Mouse (Mus musculus): ENCODE measurements around the gene Exoc2. TPM values are rescaled to one million over a fixed set of nuclear protein-coding genes. Genes with fewer than 3 reads are reported as not detected.

Exoc2 gene
- polyA plus RNA-seq, 1 experiment from 2014 or later, result 44.7 TPM

DNA sequence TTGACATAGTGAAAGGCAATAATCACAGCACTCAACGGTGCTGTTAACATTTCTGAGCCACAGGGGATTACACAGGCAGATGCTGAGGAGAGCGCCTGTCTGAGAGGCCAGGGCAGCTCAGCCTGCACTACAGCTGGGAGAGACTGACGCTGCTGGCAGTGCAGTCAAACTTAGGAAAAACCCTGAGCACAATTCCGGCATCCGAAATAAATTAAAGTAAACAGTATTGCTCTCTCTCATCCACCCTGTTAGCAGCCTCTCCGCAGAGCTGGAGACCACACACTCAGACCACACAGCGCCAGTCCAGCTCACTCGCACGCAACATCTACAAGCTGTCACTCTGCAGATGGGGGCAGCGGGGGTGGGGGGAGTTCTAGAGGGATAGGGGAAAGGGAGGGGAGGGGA is 7.4 kb downstream of the Exoc2 start:
- ATAC-seq, result peak; percentile 82
- H3K4me3 ChIP-seq (replicated peaks), result peak overlapping the region; percentile 12; the same call in 1 of the 2 replicates
- H3K4me2 ChIP-seq (replicated peaks), result peak overlapping the region; percentile 45
- no peaks in the 10 kb centered on the region for H3K9me3 ChIP-seq
- no peaks in the 10 kb centered on the region for H3K36me3 ChIP-seq
- no peaks in the 10 kb centered on the region for H3K27me3 ChIP-seq
- peak overlapping the region; percentile 55; the same call in 1 of the 2 replicates for H3K9ac ChIP-seq (replicated peaks)
- peaks cover 16% of the 10 kb centered on the region for H3K4me1 ChIP-seq (replicated peaks)
- WGBS, result 8% methylated on average over 10 of the region's 10 CpGs
- no peak overlapping the region for H3K27ac ChIP-seq

DNA sequence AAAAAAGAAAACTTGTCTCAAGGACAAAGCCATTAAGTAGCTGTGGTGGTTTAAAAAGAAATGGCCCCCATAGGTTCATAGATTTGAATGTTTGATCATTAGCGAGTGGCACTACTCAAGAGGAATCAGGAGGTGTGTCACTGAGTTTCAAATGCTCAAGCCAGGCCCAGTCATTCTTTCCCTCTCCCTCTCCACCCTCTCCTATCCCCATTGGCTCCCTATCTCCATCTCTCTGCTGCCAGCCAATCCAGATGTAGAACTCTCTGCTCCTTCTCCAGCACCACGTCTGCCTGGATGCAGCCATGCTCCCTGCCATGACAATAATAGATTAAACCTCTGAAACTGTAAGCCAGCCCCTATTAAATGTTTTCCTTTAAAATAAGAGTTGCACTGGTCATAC is 12.0 kb downstream of the Exoc2 start:
- no peak for ATAC-seq
- Histone ChIP-seq H3K27ac (no peak overlapping the region), H3K4me3 (replicated peaks) (no peak overlapping the region), H3K9ac (replicated peaks) (no peak overlapping the region), H3K4me1 (replicated peaks) (peaks cover 21% of the 10 kb centered on the region), H3K36me3 (peaks cover 5% of the 10 kb centered on the region; the same call in 1 of the 2 replicates), H3K4me2 (replicated peaks) (no peak overlapping the region), H3K9me3 (no peaks in the 10 kb centered on the region), H3K27me3 (no peaks in the 10 kb centered on the region)
- 64% methylated on average over 2 of the region's 2 CpGs for WGBS

DNA sequence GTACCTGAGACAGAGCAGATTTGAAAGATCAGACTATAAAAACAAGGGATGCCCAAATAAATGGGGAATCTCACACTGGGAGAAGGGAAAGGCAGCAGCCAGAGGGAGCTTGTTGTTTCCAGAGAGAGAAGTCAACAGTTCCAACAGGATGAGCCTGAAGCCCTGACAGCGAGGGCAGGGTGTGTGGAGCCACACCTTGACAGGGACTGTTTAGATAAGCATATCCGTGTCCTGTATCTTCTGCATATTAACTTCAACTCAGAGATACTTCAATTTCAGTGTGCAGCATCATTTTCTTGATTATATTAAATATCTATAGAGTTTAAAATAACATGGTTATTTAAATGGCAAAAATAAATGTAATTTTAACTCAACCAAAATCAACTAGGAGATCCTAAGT is 13.2 kb downstream of the Exoc2 start:
- Histone ChIP-seq H3K27me3 (no peaks in the 10 kb centered on the region), H3K4me1 (replicated peaks) (peaks cover 11% of the 10 kb centered on the region; the same call in 1 of the 2 replicates), H3K9me3 (no peaks in the 10 kb centered on the region), H3K9ac (replicated peaks) (no peak overlapping the region), H3K36me3 (peaks cover 5% of the 10 kb centered on the region; the same call in 1 of the 2 replicates), H3K4me3 (replicated peaks) (no peak overlapping the region), H3K4me2 (replicated peaks) (no peak overlapping the region), H3K27ac (no peak overlapping the region)
- WGBS, result 95% methylated on average over 2 of the region's 2 CpGs
- ATAC-seq, result no peak

DNA sequence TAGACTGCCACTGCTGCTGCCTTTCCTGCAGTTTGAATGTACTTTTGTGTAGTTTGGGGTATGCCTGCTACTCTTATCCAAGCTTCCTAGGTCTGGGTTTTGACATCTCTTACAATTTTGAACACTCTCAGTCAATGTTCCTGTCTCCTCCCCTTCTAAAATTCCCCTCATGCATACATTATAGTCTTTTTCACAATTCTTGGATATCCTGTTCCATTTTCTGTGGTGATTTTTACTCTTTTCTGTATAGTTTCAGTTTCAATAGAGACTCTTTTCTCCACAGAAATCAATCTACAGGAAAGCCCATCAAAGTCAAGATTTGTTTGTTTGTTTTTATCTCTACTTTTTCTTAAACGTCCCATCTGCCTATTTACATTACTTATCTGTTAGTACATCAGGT is 20.3 kb downstream of the Exoc2 start:
- 81% methylated on average over 1 of the region's 1 CpGs for WGBS
- H3K4me1 ChIP-seq (replicated peaks), result no peaks in the 10 kb centered on the region
- H3K4me3 ChIP-seq (replicated peaks), result no peak overlapping the region
- H3K9ac ChIP-seq (replicated peaks), result no peak overlapping the region
- H3K27me3 ChIP-seq, result no peaks in the 10 kb centered on the region
- no peak for ATAC-seq
- H3K36me3 ChIP-seq, result no peaks in the 10 kb centered on the region
- no peak overlapping the region for H3K4me2 ChIP-seq (replicated peaks)
- H3K9me3 ChIP-seq, result no peaks in the 10 kb centered on the region
- no peak overlapping the region for H3K27ac ChIP-seq

- Histone ChIP-seq H3K36me3 (peaks cover 4% of the 10 kb centered on the region; the same call in 1 of the 2 replicates), H3K4me2 (replicated peaks) (no peak overlapping the region), H3K4me1 (replicated peaks) (no peaks in the 10 kb centered on the region), H3K9me3 (no peaks in the 10 kb centered on the region), H3K4me3 (replicated peaks) (no peak overlapping the region), H3K9ac (replicated peaks) (no peak overlapping the region), H3K27me3 (no peaks in the 10 kb centered on the region), H3K27ac (no peak overlapping the region)
- no peak for ATAC-seq
- WGBS, result 91% methylated on average over 2 of the region's 2 CpGs
Measured at GRCm38 (mm10) chr13:30952044-30952443, 21.8 kb downstream of the Exoc2 start.

DNA sequence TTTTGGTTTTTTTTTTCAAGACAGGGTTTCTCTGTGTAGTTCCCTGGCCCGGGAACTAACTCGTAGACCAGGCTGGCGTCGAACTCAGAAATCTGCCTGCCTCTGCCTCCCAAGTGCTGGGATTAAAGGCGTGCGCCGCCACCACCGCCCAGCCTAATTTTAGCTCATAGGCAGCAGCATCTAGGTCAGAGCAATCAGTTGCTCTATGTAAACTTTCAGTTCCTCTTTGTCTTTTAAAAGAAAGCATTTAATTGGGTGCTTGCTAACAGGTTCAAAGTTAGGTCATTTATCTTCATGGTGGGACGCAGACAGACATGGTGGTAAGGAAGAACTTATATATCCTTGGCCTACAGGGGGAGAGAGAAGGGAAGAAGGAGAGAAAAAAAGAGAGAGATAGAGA is 24.7 kb downstream of the Exoc2 start:
- no peak for ATAC-seq
- H3K4me3 ChIP-seq (replicated peaks), result no peak overlapping the region
- H3K4me2 ChIP-seq (replicated peaks), result no peak overlapping the region
- no peak overlapping the region for H3K27ac ChIP-seq
- H3K9ac ChIP-seq (replicated peaks), result no peak overlapping the region
- 97% methylated on average over 9 of the region's 9 CpGs for WGBS
- no peaks in the 10 kb centered on the region for H3K4me1 ChIP-seq (replicated peaks)
- no peaks in the 10 kb centered on the region for H3K27me3 ChIP-seq
- peaks cover 5% of the 10 kb centered on the region; the same call in 1 of the 2 replicates for H3K36me3 ChIP-seq
- no peaks in the 10 kb centered on the region for H3K9me3 ChIP-seq

DNA sequence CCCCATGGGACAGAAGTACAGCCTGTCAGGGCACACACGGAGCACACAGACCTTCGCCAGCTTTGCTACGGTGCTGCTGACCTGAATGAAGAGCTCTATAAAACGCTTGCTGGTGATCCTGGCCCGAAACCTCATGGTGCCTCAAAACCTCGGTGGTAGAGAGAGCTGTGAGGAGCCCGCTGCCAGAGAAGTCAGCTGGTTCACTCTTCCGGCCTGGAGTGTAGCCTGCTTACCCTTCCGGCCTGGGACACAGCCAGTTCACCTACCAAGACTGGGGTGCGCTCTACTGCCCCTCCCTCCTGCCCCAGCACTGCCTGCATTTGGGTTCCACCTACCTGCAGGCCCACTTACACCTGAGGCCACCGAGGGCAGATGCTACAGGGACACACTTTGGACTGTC is 26.4 kb downstream of the Exoc2 start, which contains the start of gene Hus1b:
TSS of gene Hus1b (minus strand) at position 220 of the 400 bp plus-strand sequence.
- ATAC-seq, result no peak
- H3K4me1 ChIP-seq (replicated peaks), result no peaks in the 10 kb centered on the region
- H3K4me2 ChIP-seq (replicated peaks), result no peak within 1 kb of the TSS
- no peaks in the 10 kb centered on the region for H3K27me3 ChIP-seq
- no peak within 1 kb of the TSS for H3K9ac ChIP-seq (replicated peaks)
- no peak within 1 kb of the TSS for H3K27ac ChIP-seq
- 90% methylated on average over 11 of the region's 11 CpGs for WGBS
- H3K36me3 ChIP-seq, result peaks cover 5% of the 10 kb centered on the region; the same call in 1 of the 2 replicates
- H3K9me3 ChIP-seq, result no peaks in the 10 kb centered on the region
- no peak within 1 kb of the TSS for H3K4me3 ChIP-seq (replicated peaks)

DNA sequence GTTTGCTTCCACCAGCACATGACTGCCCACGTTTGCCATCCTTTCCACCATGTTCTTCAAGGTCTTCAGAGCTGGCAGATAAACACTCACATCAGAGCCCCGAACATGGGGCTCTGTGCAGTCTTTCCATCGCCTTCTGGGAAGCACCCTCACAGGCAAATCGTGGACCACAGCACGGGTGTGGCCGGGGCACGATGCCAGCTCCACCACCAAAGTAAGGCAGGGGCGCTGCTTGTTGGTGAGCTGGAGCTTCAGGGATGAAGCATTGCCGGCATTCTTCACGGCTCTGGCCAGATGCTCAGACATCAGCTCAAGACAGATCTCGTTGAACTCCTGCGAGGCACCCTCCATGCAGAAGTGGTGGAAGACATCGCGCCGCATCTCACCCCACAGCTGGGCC is 26.8 kb downstream of the Exoc2 start:
- H3K27ac ChIP-seq, result no peak overlapping the region

GRCm38 (mm10) chr13:30945788-30946187 is 28.1 kb downstream of the Exoc2 start:
- Histone ChIP-seq H3K4me1 (replicated peaks) (no peaks in the 10 kb centered on the region), H3K9me3 (no peaks in the 10 kb centered on the region), H3K9ac (replicated peaks) (no peak overlapping the region), H3K4me3 (replicated peaks) (no peak overlapping the region), H3K4me2 (replicated peaks) (no peak overlapping the region), H3K27me3 (no peaks in the 10 kb centered on the region), H3K36me3 (peaks cover 5% of the 10 kb centered on the region; the same call in 1 of the 2 replicates), H3K27ac (no peak overlapping the region)
- no peak for ATAC-seq

More for the DNA sequence above, 26.8 kb downstream of the Exoc2 start:
- peaks cover 5% of the 10 kb centered on the region; the same call in 1 of the 2 replicates for H3K36me3 ChIP-seq
- H3K4me3 ChIP-seq (replicated peaks), result no peak overlapping the region
- no peaks in the 10 kb centered on the region for H3K4me1 ChIP-seq (replicated peaks)
- no peak for ATAC-seq
- no peaks in the 10 kb centered on the region for H3K27me3 ChIP-seq
- H3K9ac ChIP-seq (replicated peaks), result no peak overlapping the region
- no peak overlapping the region for H3K4me2 ChIP-seq (replicated peaks)
- 95% methylated on average over 15 of the region's 15 CpGs for WGBS
- H3K9me3 ChIP-seq, result no peaks in the 10 kb centered on the region

GRCm38 (mm10) chr13:30932972-30933371 is 40.9 kb downstream of the Exoc2 start:
- Histone ChIP-seq H3K4me3 (replicated peaks) (no peak overlapping the region), H3K36me3 (peaks cover 7% of the 10 kb centered on the region; the same call in 1 of the 2 replicates), H3K4me1 (replicated peaks) (no peaks in the 10 kb centered on the region), H3K9me3 (no peaks in the 10 kb centered on the region), H3K27ac (no peak overlapping the region), H3K4me2 (replicated peaks) (no peak overlapping the region), H3K27me3 (no peaks in the 10 kb centered on the region), H3K9ac (replicated peaks) (no peak overlapping the region)
- ATAC-seq, result no peak
- WGBS, result 81% methylated on average over 6 of the region's 6 CpGs

GRCm38 (mm10) chr13:30931613-30932012 is 42.3 kb downstream of the Exoc2 start:
- H3K36me3 ChIP-seq, result peaks cover 7% of the 10 kb centered on the region; the same call in 1 of the 2 replicates
- no peak overlapping the region for H3K27ac ChIP-seq
- H3K27me3 ChIP-seq, result no peaks in the 10 kb centered on the region
- no peak overlapping the region for H3K9ac ChIP-seq (replicated peaks)
- WGBS, result 86% methylated on average over 4 of the region's 4 CpGs
- H3K4me3 ChIP-seq (replicated peaks), result no peak overlapping the region
- no peaks in the 10 kb centered on the region for H3K4me1 ChIP-seq (replicated peaks)
- no peak for ATAC-seq
- no peaks in the 10 kb centered on the region for H3K9me3 ChIP-seq
- no peak overlapping the region for H3K4me2 ChIP-seq (replicated peaks)

DNA sequence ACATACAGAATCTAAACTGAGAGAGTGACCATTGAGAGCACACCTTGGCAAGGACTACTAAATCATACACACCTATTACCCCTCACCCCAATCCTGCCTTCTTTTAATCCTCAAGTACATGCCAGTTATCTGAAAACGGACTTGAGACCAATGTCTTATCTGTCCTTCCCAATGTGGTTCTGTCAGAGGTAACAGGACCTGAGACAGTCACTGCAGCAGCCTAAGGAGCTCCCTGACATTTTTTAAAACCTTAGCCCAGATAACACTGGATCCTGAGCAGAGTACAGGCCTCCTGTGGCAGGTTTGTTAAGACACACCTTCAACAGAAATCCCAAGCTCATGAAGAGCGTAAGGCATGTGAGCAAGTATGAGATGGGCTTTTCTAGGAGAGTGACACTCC is 44.8 kb downstream of the Exoc2 start:
- WGBS, result 92% methylated on average over 2 of the region's 2 CpGs

DNA sequence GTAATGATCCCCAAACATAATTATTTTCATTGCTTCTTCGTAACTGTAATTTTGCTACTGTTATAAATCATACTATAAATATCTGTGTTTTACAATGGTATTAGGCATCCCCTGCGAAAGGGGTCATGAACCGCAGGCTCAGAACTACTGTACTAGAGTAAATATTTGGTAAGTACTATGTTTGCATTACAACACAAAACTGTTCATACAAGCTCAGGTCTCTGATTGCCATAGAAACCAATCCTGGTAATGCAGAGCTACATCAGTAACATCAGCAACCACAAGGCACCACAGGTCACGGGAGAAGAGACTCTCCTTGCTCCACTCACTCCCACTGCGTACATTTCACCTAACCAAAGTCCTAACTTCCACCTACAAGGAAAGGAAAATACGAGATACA is 49.6 kb downstream of the Exoc2 start:
- 89% methylated on average over 6 of the region's 6 CpGs for WGBS
- no peak overlapping the region for H3K9ac ChIP-seq (replicated peaks)
- H3K27me3 ChIP-seq, result no peaks in the 10 kb centered on the region
- no peak overlapping the region for H3K27ac ChIP-seq
- H3K4me3 ChIP-seq (replicated peaks), result no peak overlapping the region
- H3K4me2 ChIP-seq (replicated peaks), result no peak overlapping the region
- ATAC-seq, result no peak
- H3K36me3 ChIP-seq, result peaks cover 18% of the 10 kb centered on the region
- no peaks in the 10 kb centered on the region for H3K4me1 ChIP-seq (replicated peaks)
- H3K9me3 ChIP-seq, result no peaks in the 10 kb centered on the region

More for the DNA sequence above, 44.8 kb downstream of the Exoc2 start:
- Histone ChIP-seq H3K4me2 (replicated peaks) (no peak overlapping the region), H3K27ac (no peak overlapping the region), H3K9ac (replicated peaks) (no peak overlapping the region), H3K4me3 (replicated peaks) (no peak overlapping the region), H3K36me3 (peaks cover 11% of the 10 kb centered on the region; the same call in 1 of the 2 replicates), H3K4me1 (replicated peaks) (no peaks in the 10 kb centered on the region), H3K27me3 (no peaks in the 10 kb centered on the region), H3K9me3 (no peaks in the 10 kb centered on the region)
- ATAC-seq, result no peak
